Mouse (Mus musculus): ENCODE results near the gene Olfr320. TPM values are rescaled to one million over a fixed set of nuclear protein-coding genes. Genes with fewer than 3 reads are reported as not detected.
A peak's percentile ranks its signal among the peaks of the same experiment; 100 is the strongest.
"Not testable (repeated sequence)": the region's sequence is repeated elsewhere in the genome, so short reads cannot be mapped to it uniquely, and the experiment has no call there.

Olfr320 gene
- total RNA-seq (2021): not detected
- long read RNA-seq, experiment 1: 0 reads
- long read RNA-seq, experiment 2: 0 reads

DNA sequence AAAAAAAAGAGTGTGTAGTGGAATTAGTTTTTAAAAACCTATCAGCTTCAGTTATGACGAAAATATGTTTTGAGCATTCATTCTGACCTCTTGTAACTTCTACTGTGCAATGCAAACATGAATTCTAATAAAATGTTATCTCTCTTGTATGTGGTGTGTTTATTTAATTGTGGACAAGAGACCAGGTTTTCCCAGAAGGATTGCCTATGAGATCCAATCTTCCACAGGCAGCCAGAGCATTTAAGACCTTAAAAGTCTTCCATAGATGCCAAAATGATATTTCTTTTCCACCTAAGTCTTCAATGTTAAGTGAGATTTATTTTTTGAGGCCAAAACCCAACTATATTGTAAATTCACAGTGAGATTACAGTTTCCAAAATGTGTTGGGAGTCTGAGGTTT lies at the start of gene Olfr320:
Gene Olfr320 (plus strand): TSS at position 301 of the 400 bp plus-strand sequence.
- DNase-seq (ENCODE audit: low spot score in 2 of 2): no peak

DNA sequence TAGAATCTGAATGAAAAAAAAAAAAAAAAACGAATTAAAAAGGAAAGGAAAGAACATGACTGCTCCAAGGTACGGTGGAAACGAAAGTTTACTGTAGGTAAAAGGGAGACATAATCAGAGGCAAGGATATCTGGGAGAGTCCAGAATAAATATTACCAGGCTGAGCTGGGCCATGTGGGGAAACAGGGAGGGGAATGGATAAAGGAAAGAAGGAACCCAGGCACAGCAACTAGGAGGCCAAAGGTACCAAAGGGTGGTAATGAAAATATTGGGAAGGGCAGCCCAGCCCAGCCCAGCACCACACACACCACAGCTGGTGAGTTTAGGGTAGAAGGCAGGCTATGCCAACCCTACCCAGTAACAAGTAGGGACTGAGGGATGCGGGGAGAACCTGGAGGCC lies 46.0 kb upstream of the Olfr320 start:
- DNase-seq (ENCODE audit: low spot score in 2 of 2): no peak

DNA sequence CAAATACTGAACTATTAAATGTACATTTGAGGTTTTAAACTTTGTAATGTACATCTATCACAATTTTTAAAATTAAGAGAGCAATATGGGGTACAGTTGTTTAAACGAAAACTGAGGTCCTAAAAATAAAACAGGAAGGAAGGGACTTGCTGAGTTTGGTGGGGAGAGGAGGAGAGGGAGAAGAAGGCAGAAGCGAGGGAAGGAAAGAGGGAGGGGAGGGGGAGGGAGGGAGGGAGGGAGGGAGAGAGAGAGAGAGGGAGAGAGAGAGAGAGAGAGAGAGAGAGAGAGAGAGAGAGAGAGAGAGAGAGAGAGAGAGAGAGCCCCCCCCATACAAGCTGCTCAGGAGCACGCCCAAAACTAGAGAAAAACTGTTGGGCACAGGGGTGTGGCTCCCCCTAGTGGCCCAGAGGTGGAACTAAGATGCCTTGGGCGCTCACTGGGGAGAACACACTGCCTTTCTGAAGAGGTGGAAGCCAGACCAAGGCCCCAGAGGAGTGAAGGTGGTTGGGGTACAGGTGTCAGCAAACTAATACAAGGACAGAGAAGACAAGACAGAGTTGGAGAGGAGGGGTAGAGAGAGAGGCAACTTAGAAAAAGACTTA lies 44.4 kb upstream of the Olfr320 start:
- peak; percentile 27 to 40 for DNase-seq (ENCODE audit: low spot score in 2 of 2)

DNA sequence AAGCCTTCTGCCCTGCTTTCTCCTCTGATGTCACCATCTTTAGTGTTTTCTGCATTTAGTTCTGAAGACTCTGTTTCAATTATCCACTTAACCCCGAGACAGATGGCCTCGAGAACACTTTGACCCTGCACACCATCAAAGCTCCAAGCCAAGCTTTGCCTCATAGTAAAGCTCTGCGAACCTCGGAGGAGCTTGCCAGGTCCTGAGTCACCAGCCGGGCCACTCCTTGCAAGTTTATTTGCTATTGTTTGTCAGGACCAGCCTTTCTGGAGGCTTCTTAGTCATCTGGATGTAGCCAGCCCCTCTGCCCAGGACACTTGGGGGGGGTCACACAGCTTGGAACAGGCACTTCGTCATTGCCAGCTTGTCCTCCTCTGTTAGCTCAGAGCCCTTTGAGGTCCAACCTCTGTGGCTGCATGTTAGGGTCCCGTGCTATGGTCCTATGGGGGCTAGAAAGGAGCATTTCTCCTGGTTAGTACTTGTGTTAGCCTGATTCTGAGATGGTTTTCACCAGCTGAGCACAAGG lies 42.7 kb upstream of the Olfr320 start:
- peak in 1 of 2 experiments; percentile 13 for DNase-seq (ENCODE audit: low spot score in 2 of 2)

DNA sequence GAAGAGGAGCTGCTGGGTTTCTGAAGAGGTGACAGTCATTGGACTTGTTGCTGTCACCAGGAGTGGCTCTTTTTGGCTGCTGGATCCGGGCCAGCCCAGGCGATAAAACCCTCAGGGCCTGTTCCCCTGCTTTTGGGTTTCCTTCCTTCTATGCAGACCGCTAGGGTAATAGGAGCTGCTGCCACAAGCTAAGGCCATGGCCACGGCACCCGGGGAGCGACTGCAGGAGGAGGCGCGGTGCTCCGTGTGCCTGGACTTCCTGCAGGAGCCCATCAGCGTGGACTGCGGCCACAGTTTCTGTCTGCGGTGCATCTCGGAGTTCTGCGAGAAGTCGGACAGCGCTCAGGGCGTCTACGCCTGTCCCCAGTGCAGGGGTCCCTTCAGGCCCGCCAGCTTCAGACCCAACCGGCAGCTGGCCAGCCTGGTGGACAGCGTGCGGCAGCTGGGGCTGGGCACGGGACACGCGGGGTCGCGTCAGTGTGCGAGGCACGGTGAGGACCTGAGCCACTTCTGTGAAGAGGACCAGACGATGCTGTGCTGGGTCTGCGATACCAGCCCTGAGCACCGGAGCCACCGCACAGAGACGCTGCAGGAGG lies 40.5 kb upstream of the Olfr320 start, which contains the start of gene Trim58:
Gene Trim58 (plus strand): TSS at position 194 of the 596 bp plus-strand sequence.
- DNase-seq (ENCODE audit: low spot score in 2 of 2): no peak

DNA sequence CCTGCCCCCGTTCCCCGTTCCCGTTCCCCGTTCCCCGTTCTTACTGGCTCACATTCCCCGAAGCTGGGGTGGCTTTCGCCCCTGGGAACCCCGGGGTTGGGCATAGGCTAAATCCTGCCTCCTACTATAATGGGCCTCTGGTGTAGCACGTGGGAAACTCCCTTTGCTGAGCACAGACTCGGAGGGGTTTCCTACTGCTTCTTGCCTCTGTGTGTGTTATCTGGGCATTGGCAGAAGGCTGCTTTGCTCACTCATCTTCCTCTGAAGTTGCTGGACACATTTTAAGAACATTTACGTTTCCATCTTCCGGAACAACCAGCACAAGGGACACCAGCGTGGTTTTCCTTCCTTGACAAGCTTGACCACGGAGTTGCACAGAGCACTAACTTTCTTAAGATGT lies 39.8 kb upstream of the Olfr320 start:
- no peak for DNase-seq (ENCODE audit: low spot score in 2 of 2)

DNA sequence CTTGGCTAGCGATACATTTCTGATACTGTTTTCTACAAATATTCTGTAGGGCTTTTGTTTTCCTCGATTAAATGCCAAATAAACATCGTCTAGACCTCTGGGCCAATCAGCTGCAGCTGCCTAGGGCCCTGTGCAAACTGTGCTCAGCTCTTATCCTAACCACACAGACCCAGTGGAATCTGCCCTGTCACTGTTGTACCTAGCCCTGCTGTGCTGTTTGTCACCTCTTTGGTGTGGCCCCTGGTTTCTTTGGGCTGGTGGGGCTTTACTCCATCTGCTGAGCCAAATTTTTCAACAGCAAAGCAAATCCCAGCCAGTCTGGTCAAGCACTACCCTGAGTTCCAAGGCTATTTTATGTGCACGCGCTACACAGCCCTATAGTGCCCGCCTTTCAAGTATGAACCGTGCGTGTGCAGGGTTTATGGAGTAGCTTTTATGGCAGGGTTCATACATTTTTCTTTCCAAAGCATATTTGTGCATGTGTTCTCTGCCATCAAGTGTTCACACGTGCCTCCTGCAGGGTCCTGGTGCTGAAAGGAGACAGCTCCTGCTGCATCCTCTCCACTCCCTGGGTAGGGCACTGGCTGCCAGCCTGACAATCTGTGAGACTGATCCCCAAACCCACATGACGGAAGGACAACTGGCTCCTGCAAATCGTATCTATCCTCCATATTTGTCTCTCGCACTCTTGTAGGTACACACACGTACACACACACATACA lies 39.1 kb upstream of the Olfr320 start:
- DNase-seq (ENCODE audit: low spot score in 2 of 2): no peak

DNA sequence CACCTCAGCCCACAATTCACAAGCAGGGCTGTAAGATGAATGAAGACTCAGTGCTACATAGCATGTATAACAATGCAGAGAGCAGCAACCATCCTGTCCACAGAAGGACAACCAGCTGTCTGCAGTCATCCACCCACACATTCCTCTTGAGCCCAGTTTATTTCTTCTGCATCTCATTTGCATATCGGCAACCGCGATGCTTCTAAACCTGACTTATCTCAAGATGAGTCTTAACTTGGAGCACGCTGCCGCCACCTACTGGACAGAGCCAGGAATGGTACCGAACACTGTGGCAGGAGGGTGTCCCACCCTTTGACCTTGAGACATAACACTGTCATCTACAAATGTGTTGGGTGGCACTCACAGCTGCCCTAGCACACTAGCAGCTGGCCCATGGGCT lies 37.5 kb upstream of the Olfr320 start:
- peak in 1 of 2 experiments; percentile 37 for DNase-seq (ENCODE audit: low spot score in 2 of 2)

GRCm38 (mm10) chr11:58655151-58655550 lies 25.7 kb upstream of the Olfr320 start:
- no peak for DNase-seq (ENCODE audit: low spot score in 2 of 2)

DNA sequence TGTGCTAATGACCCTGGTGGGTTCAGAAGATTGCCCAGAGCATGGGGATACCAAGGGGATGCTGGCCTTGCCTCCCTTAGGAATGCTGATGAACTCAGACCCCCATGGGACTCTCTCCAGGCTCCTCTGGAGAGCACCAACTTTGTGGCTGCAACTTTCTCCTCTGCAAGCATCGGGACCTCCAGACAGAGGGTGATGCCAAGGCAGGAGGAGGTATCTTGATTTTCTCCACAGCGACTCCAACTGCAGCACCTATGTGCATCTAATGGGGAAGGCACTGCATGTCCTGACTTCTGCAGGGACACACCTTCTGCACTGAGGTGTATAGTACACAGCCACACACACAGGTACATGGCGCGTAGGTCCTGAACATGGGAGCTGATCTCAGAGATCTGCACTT lies 22.3 kb upstream of the Olfr320 start, which contains the start of gene Olfr322:
Gene Olfr322 (plus strand): TSS at position 187 of the 400 bp plus-strand sequence.
- no peak for DNase-seq (ENCODE audit: low spot score in 2 of 2)

DNA sequence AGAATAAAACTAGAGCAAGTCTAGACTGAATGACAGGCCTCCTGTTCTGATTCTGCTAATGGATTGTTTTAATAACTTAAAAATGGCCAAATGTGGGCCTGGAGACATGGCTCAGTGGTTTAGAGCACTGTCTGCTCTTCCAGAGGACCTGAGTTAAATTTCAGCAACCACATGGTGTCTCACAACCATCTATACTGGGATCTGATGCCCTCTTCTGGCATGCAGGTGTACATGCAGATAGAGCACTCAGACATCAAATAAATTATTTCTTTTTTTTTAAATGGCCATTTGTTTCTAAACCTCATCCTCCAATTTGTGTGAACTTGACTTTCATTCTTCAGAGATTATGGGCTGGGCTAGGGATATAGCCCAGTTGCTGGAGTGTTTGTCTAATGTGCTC lies 11.6 kb upstream of the Olfr320 start:
- DNase-seq (ENCODE audit: low spot score in 2 of 2): no peak

DNA sequence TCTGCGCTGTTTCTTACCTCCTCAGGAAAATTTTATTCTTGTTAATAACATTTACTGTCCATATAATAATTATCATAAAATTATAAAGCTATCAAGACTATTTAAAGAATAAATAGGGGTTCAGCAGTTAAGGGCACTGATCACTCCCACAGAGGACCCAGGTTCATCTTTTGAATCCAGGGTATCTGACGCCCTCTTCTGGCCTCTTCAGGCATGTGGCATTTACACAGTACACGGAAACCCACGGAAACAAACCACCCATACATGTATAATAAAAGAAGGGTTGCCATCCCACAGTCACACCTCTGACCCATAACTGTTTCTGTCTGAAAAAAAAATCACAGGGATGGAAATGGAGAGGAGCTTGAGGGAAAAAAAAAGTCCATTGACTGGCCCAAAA lies 9.1 kb upstream of the Olfr320 start:
- DNase-seq (ENCODE audit: low spot score in 2 of 2): no peak

GRCm38 (mm10) chr11:58698862-58699261 lies 18.0 kb downstream of the Olfr320 start, which contains the start of gene Olfr319:
TSS of gene Olfr319 (plus strand) at chr11:58699162.
- DNase-seq (ENCODE audit: low spot score in 2 of 2): no peak

DNA sequence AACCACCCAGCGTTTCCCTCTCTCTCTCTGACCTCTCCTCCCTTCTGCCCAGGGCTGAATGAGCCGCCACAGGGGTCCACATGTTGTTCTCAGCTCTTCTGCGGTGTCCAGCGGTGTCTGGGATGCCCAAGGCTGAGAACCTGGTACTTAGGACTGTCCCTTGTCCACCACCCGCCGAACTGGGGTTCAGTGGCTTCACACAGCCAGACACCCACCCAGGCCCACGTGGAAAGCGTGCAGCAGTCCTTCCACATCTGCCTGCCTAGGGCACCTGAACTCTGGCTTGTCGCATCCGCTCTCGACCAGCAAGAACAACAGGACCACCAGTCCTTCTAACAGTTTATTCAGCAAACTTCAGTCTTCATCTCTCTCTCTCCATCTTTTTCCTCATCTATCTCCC lies 28.2 kb downstream of the Olfr320 start:
- DNase-seq (ENCODE audit: low spot score in 2 of 2): no peak

- not testable (repeated sequence) for DNase-seq (ENCODE audit: low spot score in 2 of 2)
These were observed 36.8 kb downstream of the Olfr320 start for GRCm38 (mm10) chr11:58717723-58718122.

- no peak for DNase-seq (ENCODE audit: low spot score in 2 of 2)
These were observed 38.8 kb downstream of the Olfr320 start for GRCm38 (mm10) chr11:58719701-58720100.

DNA sequence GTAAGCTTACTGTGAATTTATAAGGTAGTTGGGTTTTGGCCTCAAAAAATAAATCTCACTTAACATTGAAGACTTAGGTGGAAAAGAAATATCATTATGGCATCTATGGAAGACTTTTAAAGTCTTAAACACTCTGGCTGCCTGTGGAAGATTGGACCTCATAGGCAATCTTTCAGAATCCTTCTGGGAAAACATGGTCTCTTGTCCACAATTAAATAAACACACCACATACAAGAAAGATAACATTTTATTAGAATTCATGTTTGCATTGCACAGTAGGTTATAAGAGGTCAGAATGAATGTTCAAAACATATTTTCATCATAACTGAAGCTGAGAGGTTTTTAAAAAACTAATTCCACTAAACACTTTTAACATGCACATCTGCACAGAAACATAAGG lies 43.0 kb downstream of the Olfr320 start, which contains the start of gene Olfr318:
Gene Olfr318 (minus strand): TSS at position 101 of the 400 bp plus-strand sequence.
- no peak for DNase-seq (ENCODE audit: low spot score in 2 of 2)

- not testable (repeated sequence) for DNase-seq (ENCODE audit: low spot score in 2 of 2)
These were observed 47.2 kb downstream of the Olfr320 start for GRCm38 (mm10) chr11:58727896-58728650.

- DNase-seq (ENCODE audit: low spot score in 2 of 2): no peak
These were observed 52.5 kb downstream of the Olfr320 start for GRCm38 (mm10) chr11:58733372-58733771.

Data from adrenal gland, adult 18-20 months (tissue).